Mouse (Mus musculus) brain, embryonic 18.5 days (tissue): Measurements from ENCODE around the gene Gm17349.

ENCODE experiments used
- DNase-seq: peaks from one replicate; pipeline ENCODE4 v3.0.0-alpha.2; 2012; ENCODE audit warnings: low read depth, low spot score

Gm17349 gene

DNA sequence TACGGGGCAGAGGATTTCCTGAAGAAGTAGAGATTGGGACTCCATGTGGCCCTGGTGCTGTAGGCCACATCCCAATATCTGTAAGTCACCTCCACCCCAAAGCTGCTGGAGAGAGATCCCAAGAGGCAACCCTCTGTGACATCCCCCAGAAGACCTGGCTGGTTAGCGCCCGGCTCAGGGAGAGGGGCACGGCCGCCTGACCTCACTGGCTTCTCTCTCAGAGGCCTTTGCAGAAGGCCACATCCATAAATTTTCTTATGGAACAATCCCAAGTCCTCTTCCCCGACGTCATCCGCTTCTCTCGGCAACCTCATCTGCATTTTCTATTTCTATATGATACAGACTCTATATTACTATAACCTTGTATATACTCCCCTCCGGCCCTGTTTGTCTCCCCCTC is 5.6 kb downstream of the Gm17349 start:
- DNase-seq: no peak

DNA sequence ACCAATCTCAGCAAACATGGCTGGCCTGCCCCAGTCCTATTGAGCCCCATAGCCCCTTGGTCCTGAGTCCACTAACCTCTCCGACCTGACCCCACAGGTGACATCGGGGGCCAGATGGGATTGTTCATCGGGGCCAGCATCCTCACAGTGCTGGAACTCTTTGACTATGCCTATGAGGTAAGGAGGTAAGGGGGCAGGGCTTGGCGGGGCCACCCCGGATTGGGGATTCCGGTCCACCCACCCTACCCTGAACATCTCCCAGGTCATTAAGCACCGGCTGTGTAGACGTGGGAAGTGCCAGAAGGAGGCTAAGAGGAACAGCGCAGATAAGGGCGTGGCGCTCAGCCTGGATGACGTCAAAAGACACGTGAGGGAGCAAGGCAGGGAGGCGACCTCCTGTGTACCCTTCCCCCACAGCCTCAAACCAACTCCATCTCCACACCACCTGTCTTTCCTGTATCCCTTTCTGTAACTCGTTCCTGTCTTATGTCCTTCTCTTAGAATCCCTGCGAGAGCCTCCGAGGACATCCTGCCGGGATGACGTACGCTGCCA is 6.7 kb downstream of the Gm17349 start:
- no peak for DNase-seq

DNA sequence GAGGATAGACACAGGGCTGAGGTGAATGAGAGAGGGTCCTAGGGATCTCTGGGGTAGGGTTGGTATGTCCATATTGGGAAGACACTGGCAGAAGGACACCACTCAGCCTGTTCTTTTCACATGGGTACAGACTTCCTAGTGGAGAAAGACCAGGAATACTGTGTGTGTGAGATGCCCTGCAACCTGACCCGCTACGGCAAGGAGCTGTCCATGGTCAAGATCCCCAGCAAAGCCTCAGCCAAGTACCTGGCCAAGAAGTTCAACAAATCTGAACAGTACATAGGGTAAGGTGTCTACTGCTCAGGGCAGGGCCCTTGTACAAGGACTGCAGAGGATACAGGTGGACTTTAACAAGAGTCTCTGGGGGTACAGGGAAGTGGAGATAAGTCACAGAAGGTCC is 8.0 kb downstream of the Gm17349 start:
- no peak for DNase-seq

DNA sequence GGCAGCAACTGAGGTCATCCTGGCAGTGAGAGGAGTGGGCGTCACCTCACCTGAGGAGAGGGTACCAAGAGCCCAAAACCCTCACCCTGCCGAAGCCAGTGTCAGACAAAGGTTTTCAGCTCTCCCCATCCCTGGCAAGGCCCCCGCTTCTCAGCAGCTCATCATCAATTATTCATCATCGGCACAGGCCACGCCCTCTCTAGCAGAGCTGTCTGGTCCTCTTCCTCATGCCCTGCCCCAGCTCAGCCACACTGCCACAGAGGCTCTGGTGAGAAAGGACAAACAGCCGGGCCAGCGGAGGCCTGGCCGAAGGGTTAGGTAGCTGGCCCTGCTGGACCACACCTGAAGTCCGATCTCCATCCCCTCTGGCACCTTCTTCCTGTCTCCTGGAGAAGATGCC is 13.3 kb downstream of the Gm17349 start:
- no peak for DNase-seq

DNA sequence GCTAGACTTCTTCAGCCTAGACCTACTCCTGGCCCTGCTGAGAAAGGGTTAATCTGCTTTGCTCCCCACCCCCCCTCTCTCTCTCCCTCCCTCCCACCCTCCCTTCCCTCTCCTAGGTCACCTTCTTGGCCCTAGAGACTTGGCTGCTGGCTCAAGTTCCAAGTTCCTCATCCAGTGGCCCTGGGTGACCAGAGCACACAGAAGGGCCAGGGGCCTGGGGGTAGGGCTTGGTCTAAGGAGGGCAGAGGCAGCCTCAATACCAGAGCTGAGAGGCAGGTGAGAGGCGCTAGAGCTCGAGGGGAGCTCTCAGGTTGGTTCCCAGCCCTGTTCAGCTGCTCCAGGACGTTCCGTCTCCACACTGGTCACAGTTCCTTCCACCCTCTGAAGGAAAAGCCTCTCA is 14.4 kb downstream of the Gm17349 start:
- no peak for DNase-seq

DNA sequence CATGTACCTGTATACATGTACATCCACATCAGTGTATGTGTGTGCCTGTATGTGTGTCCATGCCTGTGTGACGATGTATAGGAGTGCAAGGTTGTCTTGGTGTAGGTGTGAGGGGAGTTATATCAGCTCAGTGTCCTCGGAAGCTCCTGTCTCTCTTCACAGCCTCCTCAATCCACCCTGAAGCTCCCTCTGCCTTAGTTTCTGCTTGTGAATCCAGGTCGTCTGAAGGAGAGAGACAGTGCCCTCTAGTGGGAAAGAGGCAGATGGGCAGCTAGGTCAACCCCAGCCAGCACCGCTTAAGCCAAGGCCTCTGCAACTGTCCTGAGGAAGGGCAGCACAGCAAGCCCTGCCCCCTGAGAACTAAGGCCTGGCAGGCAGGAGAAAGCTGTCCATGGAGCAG is 16.6 kb downstream of the Gm17349 start:
- no peak for DNase-seq

DNA sequence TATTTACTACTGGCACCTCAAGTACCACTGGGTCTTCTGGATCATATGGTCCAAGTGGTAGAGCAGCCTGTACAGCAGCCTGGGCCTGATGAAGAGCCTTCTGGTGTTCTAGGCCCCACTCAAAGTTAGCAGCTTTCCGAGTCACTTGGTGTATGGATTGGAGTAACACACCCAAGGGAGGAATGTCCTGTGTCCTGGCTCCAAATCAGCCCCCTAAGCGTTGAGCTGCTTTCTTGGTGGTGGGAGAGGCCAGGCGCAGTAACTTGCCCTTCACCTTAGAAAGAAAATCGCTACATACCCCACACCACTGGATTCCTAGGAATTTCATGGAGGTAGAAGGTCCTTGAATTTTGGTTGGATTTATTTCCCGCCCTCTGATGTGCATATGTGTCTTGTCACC is 21.1 kb downstream of the Gm17349 start:
- DNase-seq: no peak

DNA sequence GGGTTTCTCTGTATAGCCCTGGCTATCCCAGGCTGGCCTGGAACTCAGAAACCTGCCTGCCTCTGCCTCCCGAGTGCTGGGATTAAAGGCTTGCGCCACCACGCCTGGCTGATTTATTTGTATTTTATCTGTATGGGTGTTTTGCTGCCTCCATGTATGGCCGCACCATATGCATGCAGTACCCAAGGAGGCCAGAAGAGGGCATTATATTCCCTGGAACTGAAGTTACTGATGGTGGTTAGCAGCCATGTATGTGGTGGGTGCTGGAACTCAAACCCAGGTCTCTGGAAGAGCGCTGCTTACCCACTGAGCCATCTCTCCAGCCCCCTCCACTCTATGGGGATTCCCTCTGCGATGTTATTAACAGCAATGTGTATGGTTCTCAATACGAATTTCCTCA is 22.4 kb downstream of the Gm17349 start:
- no peak for DNase-seq

DNA sequence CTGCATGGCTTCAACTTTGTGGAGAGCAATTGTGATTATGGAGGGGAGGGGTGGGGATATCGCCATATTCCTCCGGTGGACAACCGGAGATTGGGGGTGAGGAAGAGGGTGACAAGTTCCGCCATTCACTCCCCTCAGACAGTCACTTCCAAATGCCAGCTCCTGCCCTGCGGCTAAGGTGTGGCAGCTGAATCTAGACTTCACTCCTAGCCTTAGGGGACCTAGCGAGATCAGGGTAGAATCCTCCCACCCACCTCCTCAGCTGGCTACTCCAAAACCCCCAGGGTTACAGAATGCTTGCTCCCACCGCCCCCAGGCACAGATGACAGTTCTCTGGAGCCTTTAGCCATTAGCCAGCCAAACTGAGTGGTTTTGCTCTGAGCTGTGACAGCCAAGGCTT is 26.3 kb downstream of the Gm17349 start:
- DNase-seq: no peak

DNA sequence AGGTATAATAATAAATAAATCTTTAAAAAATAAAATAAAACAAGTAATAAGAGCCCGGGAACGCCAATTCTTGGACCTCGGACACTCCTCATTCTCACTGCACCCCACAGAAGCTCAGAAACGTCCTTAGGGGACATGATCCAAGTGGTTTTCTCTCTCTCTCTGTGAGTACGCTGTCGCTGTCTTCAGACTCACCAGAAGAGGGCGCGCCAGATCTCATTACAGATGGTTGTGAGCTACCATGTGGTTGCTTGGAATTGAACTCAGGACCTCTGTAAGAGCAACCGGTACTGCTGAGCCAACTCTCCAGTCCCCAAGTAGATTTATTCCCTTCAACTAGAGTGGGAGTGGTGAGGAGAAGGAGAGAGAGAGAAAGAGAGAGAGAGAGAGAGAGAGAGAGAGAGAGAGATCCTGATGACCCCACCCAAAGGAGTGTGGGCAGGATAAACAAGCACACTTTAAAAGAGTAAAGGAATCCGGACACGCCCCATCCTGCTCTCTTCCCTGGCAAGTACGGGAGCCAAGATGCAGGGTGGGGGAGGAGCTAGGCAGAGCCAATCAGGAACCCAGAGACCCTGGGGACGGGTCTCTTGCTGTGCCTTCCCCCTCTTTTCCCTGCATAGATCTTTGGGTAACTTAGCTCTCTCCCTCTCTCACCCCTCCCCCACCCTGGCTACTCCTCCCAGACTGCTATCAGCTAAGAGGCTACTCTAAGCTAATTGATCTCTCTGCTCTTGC is 27.1 kb downstream of the Gm17349 start:
- no peak for DNase-seq

DNA sequence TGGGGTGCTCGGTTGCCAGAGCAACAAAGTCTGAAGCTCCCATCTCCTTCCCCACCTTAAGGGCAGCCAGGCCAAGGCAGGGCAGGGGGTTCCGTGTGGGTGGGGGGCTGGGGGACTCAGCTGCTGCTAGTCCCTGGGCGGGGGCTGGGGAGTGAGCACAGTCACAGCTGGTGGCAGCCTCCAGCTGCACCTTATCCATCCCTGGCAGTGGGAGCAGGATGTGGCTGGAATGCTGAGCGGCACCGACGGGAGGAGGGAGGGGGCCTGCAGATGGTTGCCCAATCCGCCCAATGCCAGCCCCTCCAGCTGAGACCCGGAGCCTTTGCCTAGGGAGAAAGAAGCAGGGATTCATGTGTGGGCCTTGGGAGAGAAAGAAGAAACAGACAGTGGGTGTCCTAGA is 28.2 kb downstream of the Gm17349 start:
- no peak for DNase-seq

DNA sequence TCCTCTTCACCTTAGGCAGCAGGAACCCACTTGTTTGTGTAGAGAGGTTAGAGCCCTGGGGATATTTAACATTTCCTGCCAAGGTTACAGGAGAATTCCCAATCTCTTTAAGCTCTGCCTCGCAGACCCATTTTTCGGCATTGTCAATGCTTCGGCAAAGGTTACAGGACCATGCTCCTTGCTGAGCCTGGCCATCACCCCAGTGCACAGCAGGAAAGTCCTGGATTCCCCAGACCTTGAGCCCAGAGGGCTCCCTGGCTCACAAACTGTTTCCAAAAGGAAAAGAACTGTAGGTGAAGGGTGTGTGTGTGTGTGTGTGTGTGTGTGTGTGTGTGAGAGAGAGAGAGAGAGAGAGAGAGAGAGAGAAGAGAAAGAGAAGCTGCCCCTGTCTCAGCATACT is 30.4 kb downstream of the Gm17349 start:
- no peak for DNase-seq

DNA sequence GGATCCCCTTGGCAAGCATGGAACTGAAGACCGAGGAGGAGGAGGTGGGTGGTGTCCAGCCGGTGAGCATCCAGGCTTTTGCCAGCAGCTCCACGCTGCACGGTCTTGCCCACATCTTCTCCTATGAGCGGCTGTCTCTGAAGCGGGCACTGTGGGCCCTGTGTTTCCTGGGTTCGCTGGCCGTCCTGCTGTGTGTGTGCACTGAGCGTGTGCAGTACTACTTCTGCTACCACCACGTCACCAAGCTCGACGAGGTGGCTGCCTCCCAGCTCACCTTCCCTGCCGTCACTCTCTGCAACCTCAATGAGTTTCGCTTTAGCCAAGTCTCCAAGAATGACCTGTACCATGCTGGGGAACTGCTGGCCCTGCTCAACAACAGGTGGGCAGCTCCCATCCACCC is 33.5 kb downstream of the Gm17349 start:
- DNase-seq: no peak

DNA sequence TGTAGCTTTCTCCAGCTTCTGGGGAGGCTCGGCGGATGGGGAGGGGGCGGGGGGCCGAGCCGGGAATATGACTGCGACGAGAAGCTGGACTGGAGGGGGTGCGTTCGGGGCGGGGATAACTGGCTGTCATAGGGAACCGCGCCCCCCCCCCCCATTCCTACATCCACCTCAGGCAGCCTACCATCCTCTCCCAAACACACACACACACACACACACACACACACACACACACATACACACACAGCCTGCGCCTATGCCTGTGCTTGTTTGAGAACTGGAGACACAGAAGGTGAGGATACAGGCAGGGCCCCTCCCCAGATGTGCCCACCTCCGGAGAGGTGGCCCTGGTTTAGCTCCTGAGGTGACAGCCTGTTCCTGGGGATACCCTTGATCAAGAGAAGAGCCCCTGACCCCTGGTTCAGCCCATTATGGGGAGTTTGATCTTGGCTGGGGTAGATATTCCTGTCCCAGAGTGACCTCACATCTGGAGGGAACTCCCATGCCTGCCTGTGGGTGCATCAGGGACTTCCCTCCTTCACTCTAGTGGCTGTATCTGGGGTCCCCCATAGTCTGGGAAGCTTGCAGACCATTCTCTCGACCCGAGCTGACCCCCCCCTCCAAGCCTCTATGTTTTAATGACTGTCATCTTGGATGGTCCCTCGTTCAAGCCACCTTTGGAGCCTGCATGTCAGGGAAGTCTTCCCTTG is 34.2 kb downstream of the Gm17349 start:
- no peak for DNase-seq

DNA sequence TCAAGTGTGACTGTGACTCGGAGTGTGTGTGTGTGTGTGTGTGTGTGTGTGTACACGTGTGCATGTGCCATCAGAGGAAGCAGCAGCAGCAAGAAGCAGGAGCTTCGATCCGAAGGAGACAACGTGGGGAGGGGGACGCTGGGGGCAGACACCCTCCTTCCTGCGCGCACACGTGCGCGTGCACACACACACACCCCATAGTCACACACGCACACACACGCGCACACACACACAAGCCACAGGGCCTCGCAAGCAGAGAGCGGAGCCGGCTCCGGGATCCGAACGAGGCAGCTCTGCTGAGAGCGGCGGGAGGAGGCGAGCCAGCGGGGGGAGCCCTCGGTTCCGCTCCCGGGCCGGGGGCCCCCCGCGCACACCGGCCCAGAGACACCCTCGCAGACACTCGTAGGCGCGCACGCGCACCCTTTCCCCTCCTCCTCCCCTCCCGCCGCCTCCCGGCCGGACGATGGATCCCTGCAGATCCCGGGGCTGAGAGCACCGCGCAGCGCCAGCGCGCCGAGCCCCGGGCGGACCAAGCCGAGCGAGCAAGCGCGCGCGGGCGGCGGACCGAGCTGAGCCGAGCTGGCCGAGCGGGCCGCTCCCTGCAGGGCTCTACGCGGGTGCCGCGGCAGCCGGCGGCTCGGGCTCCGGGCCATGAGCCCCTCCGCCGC is 35.0 kb downstream of the Gm17349 start, which contains the start of gene Asic1:
Gene Asic1, plus strand, starts transcription at position 215 of the 668 bp plus-strand sequence.
- no peak for DNase-seq

DNA sequence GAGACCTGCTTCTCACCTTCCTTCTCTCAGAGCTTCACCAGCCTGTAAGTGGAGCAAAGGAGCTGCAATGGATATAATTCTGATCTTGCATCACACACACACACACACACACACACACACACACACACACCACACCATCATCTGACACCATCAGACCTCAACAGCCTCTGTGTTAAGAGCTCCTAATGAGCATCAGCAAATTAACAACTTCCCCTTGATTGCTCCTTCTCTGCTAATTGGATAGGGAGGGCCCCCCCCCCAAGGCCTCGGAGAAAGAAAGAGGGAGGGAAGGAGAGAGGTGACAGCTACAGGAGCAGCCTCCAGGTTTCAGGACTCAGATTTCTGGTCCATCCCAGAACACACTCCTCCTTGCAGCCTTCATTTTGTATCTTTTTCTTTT is 35.9 kb downstream of the Gm17349 start:
- DNase-seq: no peak

DNA sequence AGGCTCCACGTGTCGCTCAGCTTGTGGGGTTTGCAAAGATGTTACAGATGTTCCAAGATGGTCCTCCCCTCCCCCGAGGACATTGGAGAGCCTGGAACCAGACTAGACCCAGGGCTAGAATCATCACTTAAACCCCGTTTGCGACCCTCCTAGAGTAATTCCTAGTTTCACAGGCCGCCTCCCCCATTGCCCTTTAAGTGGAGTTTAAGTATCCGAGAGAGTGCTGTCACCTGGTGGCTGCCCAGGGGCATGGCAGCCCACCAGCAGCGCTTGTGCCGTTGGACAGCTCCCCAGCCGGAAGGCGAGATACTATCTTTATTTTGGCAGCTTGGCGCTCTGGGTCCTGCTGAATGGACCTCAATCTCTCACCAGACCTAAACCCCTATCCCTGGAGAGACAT is 36.4 kb downstream of the Gm17349 start:
- no peak for DNase-seq

DNA sequence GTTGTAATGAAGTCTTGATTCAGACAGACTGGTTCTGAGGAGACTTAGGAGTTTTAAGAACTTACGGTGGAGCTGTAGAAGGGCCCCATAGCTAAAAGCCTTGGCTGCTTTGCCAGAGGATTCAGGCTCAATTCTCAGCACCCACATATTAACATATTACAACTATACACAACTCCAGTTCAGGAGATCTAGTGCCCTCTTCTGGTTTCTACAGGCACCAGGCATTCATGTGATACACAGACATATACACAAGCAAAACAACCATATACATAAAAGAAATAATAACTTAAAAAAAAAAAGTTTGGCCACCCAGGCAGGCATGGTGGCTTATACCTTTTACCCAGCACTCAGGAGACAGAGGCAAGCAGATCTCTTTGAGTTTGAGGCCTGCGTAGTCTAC is 37.7 kb downstream of the Gm17349 start:
- no peak for DNase-seq

DNA sequence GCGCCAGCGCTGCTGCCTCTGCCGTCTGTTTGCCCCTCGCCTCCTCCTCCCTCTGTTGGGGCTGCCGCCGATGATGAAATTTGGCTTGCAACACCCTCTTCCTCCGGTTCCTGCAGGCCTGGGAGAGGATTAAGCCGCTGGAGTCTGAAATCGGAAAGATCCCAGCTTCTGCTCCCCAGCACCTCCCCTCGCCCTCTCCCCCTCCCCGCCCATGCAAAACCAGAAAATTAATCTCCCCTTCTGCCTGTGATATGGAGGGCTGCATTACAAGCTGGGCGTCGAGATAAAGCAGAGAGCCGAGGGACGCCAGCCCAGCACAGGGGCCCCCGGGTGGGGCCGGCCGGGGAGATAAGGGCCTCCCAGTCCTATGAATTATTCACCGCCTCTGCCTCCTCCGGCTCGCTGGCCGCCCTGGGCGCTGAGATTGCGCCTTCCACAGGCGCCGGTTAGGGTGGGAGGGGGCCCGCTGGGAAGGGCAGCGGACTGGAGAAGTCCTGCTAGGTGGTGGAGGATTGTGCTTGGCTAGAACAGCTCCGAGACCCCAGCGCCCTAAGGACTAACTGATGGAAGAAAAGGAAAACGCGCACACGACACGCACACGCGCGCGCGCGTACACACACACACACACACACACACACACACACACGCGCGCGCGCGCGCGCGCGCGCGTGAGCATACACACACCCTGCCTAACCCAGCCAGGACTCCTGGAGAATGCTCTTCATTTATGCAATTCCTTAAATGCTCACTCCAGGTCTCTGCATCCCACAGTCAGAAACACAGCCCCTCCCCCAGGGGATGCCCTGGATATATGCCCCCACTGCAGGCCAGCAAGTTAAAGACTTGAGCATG is 40.5 kb downstream of the Gm17349 start:
- DNase-seq: no peak

DNA sequence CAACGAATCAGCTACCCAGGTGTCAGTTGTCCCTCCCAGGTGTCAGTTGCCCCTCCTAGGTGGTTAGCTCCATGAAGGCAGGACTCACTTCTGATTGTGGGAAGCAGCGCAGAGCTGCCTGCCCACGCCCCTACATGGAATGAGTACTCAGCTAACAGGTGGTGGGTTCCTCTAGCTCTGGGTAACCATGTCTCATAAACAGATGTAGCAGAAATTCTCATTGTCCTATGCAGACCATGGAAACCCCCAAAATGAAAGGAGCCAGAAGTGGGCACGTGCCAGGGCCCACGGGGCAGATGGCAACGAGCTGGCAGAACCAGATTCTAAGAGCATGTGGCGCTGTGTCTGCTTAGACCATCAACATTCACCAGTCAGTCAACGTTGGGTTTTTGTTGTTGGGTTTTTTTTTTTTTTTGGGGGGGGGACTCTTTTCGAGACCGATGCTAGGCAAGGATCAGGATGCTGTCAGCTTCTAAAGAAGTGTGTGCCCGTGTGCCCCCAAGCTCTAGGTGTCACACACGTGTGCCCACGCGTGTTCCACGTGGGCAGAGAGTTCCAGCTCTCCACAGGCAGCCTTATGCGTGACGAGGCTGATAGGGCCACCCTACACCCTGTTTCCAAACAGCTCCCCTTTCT is 41.2 kb downstream of the Gm17349 start:
- DNase-seq: no peak

DNA sequence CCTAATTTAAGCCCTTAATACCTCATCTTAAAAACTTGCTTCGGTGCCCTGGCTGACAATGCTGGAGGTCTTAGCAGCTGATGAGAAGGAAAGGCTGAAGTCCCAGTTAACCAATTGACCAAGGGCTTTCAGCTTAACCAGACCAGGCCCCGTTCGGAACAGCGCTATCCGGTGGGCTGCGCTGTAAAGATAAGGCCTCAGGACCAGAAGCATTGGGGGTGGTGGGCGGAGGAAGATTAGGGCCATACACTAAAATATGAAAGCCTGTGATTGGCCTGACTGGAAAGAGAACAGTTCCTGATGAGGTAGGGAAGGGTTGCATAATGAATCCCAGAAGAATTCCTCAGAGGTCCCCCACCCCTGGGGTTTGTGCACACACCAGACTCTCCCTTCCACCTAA is 42.9 kb downstream of the Gm17349 start:
- DNase-seq: no peak
